Mouse (Mus musculus): ENCODE measurements at regions not wholly inside any gene's neighbourhood (a gene's known extent, or its start where the extent isn't known, plus 50 kb on each side); places are given as distances from the start of the nearest gene placed in this dataset.
A peak's percentile ranks its signal among the peaks of the same experiment; 100 is the strongest.
"Not testable (repeated sequence)": the region's sequence is repeated elsewhere in the genome, so short reads cannot be mapped to it uniquely, and the experiment has no call there.

DNA sequence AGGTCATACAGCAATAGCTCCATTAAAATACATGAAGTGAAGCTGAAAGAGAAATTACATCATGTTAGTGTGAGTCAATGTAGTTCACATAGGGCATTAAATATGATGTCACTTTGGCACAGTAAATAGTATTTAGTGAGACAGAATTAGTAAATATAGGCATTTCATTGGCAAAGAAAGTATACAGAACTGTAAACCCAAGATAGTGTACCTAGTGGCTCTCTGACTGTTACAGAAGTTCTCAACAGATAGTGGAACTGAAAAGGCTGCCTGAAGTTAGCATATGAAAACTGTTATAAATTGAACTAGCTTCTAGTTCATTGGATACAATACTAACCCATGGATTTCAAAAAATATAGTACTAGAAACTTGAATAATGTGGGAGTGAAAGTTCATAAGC, 1642.1 kb upstream of the Cdh6 start:
- DNase-seq (ENCODE audit: low read depth, low spot score): no peak

DNA sequence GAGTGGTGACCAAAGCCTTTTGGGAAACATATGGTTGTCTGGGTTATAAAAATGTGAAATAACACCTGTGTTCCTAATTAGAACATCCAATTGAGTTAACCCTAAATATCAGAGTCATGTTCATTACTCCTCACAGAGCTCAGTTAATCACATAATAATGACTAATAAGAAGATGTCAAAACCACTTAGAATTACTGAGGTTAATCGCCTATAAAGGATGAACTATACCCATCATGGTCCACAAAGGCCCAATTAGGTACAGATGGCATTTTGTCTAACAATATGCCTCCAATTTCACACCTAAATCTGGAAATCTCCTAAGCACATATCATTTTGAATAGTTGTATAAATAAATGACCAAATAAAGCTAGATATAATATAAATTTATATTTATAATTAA, 1633.4 kb upstream of the Cdh6 start:
- no peak for DNase-seq (ENCODE audit: low read depth, low spot score)

DNA sequence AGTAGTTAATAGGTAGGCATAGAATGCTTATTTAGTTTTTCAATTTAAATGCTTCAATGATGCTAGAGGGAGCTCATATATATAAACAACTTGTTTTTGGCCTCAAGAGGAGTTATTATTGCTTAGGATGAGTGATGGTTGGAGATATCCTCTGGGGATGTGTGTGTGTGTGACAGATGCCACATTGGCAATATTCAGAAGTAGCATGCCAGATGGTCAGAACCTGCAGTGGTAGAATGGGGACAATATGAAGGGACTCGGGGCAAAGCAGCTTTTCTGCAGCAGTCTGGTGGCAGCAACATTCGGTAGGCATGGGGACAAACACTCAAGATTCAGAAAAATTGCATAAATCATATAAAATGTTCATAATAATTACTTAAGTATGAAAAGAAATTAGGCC, 1621.7 kb upstream of the Cdh6 start:
- DNase-seq (ENCODE audit: low read depth, low spot score): no peak

DNA sequence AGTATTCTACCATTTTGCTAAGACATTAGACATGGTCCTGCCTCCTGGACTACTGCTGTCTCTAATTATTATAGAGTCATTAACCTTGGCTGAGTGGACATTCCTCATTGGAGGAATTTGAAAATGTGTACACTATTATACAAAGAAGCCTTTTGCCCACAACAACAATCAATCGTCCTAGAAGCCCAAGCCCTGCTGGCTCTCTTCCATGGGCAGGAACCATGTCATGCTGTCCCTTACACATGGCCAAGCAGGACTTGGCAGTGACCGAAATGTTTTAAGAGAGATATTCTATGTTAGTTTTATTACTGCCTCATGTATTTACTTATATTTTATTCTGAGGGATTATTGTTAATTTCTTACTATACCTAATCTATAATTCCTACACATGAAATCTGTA, 1607.3 kb upstream of the Cdh6 start:
- DNase-seq (ENCODE audit: low read depth, low spot score): no peak

DNA sequence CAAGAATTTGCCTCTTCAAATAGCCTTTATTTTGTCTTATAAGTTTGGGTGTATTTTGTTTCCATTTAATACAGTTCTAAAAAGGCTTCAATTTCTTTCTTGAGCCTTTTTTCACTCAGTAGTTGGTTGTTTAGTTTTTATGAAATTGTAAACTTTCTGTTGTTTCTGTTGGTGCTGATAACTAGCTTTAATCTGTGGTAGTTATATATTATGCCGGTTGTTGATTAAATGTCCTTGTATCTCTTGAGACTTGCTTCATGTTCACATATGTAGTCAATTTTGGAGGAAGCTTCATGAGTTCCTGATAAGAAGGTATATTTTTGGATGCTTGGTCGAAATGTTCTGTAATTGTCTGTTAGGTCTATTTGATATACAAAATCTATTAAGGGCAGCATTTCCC, 1568.3 kb upstream of the Cdh6 start:
- no peak for DNase-seq (ENCODE audit: low read depth, low spot score)

DNA sequence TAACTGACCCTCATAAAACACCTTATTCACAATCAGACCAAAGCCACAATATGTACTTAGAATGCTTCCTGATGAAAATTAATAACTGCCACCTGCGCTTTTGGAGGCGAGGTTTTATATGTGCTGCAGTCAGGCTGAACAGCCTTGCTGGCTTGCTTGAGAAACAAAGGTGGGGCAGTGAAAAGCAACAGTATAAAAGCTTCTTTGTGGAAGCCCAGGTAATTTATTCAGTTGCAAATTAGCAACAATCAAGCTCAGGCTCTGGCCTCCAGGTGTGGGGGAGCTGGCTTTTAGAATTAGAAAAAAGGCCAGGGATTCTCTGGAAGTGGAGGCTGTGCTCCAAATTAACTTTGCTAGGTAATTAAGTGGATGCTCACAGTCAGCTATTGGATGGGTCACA, 1524.5 kb upstream of the Cdh6 start:
- DNase-seq (ENCODE audit: low read depth, low spot score): not testable (repeated sequence)

DNA sequence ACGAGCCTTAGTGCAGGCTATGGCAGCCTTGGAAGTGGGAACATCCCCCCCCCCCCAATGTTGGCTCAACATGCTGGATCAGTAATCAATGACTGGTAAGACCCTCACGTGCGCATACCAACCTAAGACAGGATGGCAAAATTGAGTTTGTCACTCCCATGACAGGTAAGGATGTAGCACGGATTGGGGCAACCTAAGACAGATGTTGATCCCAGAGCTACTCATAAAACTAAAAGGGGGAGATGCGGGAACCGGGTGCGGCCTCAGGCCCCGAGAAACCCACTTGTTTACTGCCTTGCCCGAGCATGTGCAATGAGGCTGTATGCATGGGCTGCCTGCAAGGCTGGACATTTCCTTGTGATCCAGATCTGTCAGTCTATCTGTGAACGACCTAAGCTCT, 1523.0 kb upstream of the Cdh6 start:
- no peak for DNase-seq (ENCODE audit: low read depth, low spot score)

DNA sequence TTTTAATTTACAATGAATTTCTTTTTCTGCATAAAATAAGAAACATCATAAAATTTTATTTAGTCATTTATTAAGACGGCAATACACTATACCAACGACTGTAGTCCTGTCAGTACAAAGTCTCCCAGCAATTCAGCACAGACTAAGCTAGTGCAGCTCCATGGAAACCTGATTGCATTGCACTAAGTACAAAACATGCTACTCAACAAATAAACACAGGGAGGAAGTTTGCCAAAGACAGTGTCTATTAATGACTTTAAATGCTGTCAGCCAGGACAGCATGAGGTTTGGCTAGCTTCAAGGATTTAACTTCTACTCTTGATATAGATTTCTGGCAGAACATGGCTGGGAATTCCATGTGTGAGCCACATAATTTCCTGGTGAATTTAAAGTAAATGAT, 1515.7 kb upstream of the Cdh6 start:
- DNase-seq (ENCODE audit: low read depth, low spot score): no peak

DNA sequence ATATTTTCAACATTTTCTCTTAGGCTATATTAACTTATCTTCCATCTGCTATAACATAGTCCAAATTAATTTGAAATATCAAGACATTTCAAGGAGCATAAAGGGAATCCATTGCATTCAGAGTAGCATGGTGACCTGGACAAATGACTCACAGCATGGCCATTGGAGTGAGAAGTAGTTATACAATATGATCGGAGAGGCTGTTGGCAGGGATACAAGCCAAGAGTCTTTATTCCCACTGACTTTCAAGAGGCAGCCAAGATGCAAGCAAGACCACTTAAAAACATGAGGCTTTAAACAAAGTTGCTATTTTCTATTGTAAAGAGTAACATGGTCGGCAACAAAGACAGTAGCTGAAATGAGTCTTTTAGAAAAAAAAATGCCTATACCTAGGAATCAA, 1468.8 kb upstream of the Cdh6 start:
- no peak for DNase-seq (ENCODE audit: low read depth, low spot score)

DNA sequence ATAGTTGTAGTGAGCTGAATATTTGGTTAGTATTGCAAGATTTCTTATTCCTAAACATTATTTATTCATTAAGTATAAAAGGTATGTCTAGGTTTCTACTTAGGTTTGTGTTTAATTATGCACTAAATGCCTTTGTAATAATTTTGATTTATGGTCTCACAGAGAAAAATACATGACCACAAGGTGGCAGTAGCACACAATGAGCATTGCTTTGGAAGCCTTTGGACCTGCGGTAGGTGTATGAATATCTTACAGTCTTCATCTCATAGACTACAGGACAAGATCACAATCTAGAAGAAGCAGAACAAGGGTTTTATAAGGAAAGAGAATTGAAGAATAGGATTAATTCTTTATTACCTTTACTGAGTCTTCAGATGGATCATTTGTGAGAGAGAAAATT, 1455.0 kb upstream of the Cdh6 start:
- peak; percentile 13 for DNase-seq (ENCODE audit: low read depth, low spot score)

DNA sequence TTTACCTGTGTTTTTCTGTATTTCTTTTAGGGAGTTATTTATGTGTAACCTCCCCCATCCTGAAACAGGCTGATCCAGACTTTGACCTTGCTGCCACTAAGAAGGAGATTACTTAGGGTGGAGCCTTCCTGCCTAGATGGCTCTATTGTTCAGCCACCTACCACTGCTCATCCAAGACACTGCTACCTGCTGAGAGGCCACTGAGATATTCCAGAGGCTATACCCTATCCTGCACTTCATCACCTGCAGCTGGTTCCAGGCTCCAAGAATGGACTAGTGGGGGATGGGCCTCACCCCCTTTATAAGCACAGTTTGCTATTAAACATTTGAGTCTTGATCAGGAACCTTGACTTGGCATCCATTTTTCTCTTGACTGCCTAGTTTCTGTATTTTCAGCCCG, 1433.2 kb upstream of the Cdh6 start:
- no peak for DNase-seq (ENCODE audit: low read depth, low spot score)
